Mouse (Mus musculus) liver, embryonic 14.5 days (tissue): ENCODE data around the gene Kcnk4. TPM values are rescaled to one million over a fixed set of nuclear protein-coding genes. Genes with fewer than 3 reads are reported as not detected.

Experiments
- ATAC-seq: fragments of 200-750 bp; cut with Nextera tagmentation; 2 replicates; pipeline ENCODE4 v1.8.0; 2017; ENCODE audit warnings: moderate number of reproducible peaks, mild to moderate bottlenecking, moderate library complexity; ENCODE audit not compliant: insufficient read depth
- DNase-seq, 3 experiments: peaks; one replicate each; pipeline ENCODE4 v3.0.0-alpha.2; 2012 to 2013; ENCODE audit warnings: low read depth in 3 of 3, low spot score in 3 of 3
- H3K27ac ChIP-seq: fragments of 300-500 bp; sonication (generic); 2 replicates; pipeline ENCODE4 v1.5.1; 2014; ENCODE audit warnings: moderate library complexity, mild to moderate bottlenecking, control low read depth, inconsistent platforms
- H3K27me3 ChIP-seq: fragments of 300-500 bp; sonication (generic); 2 replicates; pipeline ENCODE4 v1.6.1; 2014; ENCODE audit warnings: mild to moderate bottlenecking, low read length, moderate library complexity; ENCODE audit not compliant: control insufficient read depth, insufficient read depth
- H3K36me3 ChIP-seq: fragments of 300-500 bp; sonication (generic); replicated peaks from 2 replicates; pipeline ENCODE4 v1.6.1; 2014; ENCODE audit warnings: low read depth; ENCODE audit not compliant: control insufficient read depth, insufficient read depth
- H3K4me1 ChIP-seq, 2 experiments: fragments of 200-500 bp in 1 of 2; fragments of 300-500 bp in 1 of 2; sonication (generic) in 1 of 2; replicated peaks; 2 replicates each; pipeline ENCODE4 v1.6.1; 2012 to 2014; ENCODE audit warnings: antibody characterized with exemption in 1 of 2, inconsistent platforms in 1 of 2, low read length in 1 of 2; ENCODE audit not compliant: control insufficient read depth in 2 of 2, insufficient read depth in 2 of 2
- H3K4me2 ChIP-seq: fragments of 300-500 bp; sonication (generic); 2 replicates; pipeline ENCODE4 v1.6.1; 2014; ENCODE audit warnings: low read depth, mild to moderate bottlenecking, control low read depth, moderate library complexity
- H3K4me3 ChIP-seq, 2 experiments: fragments of 200-500 bp in 1 of 2; fragments of 300-500 bp in 1 of 2; sonication (generic) in 1 of 2; 2 replicates each; pipeline ENCODE4 v1.5.1; 2012 to 2014; ENCODE audit warnings: low read depth in 2 of 2, low read length in 2 of 2, mild to moderate bottlenecking in 2 of 2, control low read depth in 1 of 2, inconsistent platforms in 1 of 2, moderate library complexity in 1 of 2; ENCODE audit not compliant: insufficient read depth in 1 of 2
- H3K9ac ChIP-seq: fragments of 300-500 bp; sonication (generic); replicated peaks from 2 replicates; pipeline ENCODE4 v1.6.1; 2014; ENCODE audit warnings: mild to moderate bottlenecking, control low read depth, moderate library complexity
- H3K9me3 ChIP-seq: fragments of 300-500 bp; sonication (generic); 2 replicates; pipeline ENCODE4 v1.6.1; 2016; ENCODE audit warnings: low read length, mixed read lengths; ENCODE audit not compliant: control insufficient read depth
- CTCF ChIP-seq: IDR thresholded peaks from 2 replicates; pipeline ENCODE4 v1.5.1; 2016; ENCODE audit warnings: antibody characterized with exemption, low read depth, control low read depth
- EP300 ChIP-seq: IDR thresholded peaks from 2 replicates; pipeline ENCODE4 v1.6.1; 2016; ENCODE audit warnings: antibody characterized with exemption, low read depth
- WGBS: fragments of 180-500 bp; shearing (Covaris S2); extraction: QIAGEN DNeasy Blood & Tissue Kit; methylation state at CpG from one replicate; pipeline ENCODE4 v1.1.7; 2014; ENCODE audit not compliant: insufficient replicate concordance; 5-methylcytosine and 5-hydroxymethylcytosine counted together
- polyA plus RNA-seq, 2 experiments: library from polyadenylated mRNA; depleted of rRNA in 1 of 2; stranded (reverse) in 1 of 2; unstranded in 1 of 2; fragments of >200 nt; fragmentation: Nextera tagmentation in 1 of 2; extraction: Ambion mirVana in 1 of 2; gene quantifications; 2 replicates each; pipeline versions ENCODE4 v1.2.1 to v1.2.3; 2012 to 2014

The Kcnk4 gene
- polyA plus RNA-seq, 2 experiments, result 0.05 TPM; not detected in 1

DNA sequence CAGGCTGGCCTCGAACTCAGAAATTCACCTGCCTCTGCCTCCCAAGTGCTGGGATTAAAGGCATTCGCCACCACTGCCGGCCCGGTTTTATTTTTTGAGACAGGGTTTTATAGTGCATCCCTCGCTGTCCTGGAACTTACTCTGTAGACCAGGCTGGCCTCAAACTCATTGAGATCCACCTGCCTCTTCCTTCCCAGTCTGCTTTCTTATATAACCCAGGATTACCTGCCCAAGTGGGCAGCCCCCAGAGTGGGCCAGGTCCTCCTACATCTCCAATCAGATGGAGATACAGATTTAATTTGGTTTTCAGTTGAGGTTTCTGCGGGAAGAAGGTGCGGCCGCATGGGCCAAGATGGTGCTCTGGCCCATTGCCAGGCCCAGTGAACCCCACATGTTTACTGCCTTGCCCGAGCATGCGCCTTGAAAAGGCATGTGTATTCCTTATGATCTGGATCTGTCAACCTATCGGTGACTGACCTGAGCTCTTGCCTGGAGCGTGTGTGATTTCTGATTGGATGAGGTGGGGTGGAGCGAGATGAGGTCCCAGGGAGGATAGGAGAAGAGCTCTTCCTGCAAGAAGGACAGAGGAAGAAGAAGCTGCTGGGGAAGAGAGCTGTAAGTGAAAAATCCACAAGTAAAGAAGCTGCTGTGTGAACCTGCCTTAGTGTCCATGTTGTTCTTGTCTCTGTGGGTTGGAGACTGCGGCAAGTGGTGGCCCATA, 40.4 kb downstream of the Kcnk4 start:
- Histone ChIP-seq H3K4me2 (no peak overlapping the region), H3K4me1 (no peaks in the 10 kb centered on the region), H3K27ac (no peak overlapping the region), H3K9me3 (no peaks in the 10 kb centered on the region), H3K36me3 (no peaks in the 10 kb centered on the region), H3K4me3 (no peak overlapping the region), H3K9ac (no peak overlapping the region), H3K27me3 (no peaks in the 10 kb centered on the region)
- DNase-seq (no peak), ATAC-seq (no peak)
- no peak for TF ChIP-seq CTCF
- TF ChIP-seq EP300, result no peak
- 79% methylated on average over 14 of the region's 14 CpGs for WGBS

DNA sequence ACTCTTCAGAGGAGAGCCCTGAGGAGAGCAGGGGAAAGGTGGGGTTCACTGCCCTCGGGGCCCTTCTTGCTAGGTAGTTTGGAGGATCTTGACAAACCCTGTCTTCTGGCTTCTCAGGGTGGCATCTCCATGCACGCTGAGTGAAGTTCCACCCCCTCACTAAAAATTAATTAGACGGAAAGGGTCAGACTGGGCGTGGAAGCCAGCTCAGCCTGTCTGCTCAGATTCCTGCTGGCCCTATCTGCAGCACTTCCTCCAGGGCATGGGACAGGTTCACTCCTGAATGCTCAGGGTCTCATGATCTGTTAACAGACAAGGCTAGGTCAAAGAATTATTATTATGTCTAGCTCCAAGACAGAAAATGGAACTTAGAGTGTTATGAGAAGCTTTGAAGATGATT, 41.8 kb downstream of the Kcnk4 start:
- H3K4me2 ChIP-seq, result no peak overlapping the region

DNA sequence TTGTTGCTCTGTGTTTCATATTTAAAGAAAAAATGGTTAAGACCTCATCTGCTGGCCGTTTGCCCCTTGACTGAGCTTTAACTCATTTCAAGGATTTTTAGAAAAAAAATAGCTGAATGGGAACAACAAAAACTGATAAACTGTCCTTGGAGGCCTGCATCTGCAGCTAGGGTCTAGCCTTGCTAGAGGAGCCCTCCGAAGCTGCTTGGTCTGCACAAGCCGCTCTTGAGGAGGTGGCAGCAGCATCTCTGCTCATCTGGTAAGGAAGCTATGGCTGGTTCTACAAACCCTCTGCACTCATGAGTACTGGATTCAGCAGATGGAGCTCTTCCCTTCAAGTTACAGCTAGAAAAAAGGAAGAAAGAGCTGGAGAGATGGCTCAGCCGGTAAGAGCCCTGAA, 56.4 kb downstream of the Kcnk4 start:
- no peak overlapping the region for H3K4me3 ChIP-seq
- H3K9me3 ChIP-seq, result no peaks in the 10 kb centered on the region
- no peak overlapping the region for H3K27ac ChIP-seq
- no peak overlapping the region for H3K4me2 ChIP-seq
- no peaks in the 10 kb centered on the region for H3K27me3 ChIP-seq
- H3K36me3 ChIP-seq, result no peaks in the 10 kb centered on the region
- H3K4me1 ChIP-seq, result no peaks in the 10 kb centered on the region
- ATAC-seq (no peak), DNase-seq (no peak)
- no peak overlapping the region for H3K9ac ChIP-seq
- TF ChIP-seq EP300, result no peak
- TF ChIP-seq CTCF, result no peak
- 63% methylated on average over 4 of the region's 4 CpGs for WGBS

More for the DNA sequence above, 41.8 kb downstream of the Kcnk4 start:
- Histone ChIP-seq H3K27me3 (no peaks in the 10 kb centered on the region), H3K4me3 (no peak overlapping the region), H3K36me3 (no peaks in the 10 kb centered on the region), H3K9ac (no peak overlapping the region), H3K4me1 (no peaks in the 10 kb centered on the region), H3K27ac (no peak overlapping the region), H3K9me3 (no peaks in the 10 kb centered on the region)
- WGBS, result 43% methylated on average over 4 of the region's 4 CpGs
- no peak for TF ChIP-seq EP300
- TF ChIP-seq CTCF, result no peak
- DNase-seq (no peak), ATAC-seq (no peak)

DNA sequence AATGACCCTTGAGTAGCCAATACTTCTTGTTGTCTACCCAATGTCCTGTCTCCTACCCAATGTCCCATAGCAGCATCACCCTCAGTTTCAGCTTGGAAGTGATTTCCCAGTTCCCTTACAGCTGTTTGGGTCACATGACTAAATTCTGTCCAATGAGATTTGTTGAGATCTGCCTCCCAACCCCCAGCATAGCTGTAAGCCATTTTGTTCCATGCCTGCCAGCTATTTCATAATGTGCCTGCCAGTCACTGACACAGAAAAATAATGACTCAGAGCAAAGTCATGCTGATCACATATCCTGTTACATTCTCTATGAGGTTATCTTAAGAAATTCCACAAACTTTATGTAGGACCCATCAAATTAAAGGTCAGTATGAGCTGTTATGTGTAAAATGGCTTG, 57.5 kb downstream of the Kcnk4 start:
- ATAC-seq, result no peak
- H3K27me3 ChIP-seq, result no peaks in the 10 kb centered on the region
- TF ChIP-seq EP300 (no peak), CTCF (no peak)
- H3K36me3 ChIP-seq, result no peaks in the 10 kb centered on the region
- no peak overlapping the region for H3K4me2 ChIP-seq
- no peak overlapping the region for H3K4me3 ChIP-seq
- no peak for DNase-seq
- no peaks in the 10 kb centered on the region for H3K9me3 ChIP-seq
- H3K27ac ChIP-seq, result no peak overlapping the region
- H3K9ac ChIP-seq, result no peak overlapping the region
- 0 out of 4 replicates have a peak, but pooled peaks cover 0 to under 1% of the 10 kb centered on the region in 2 experiments for H3K4me1 ChIP-seq

DNA sequence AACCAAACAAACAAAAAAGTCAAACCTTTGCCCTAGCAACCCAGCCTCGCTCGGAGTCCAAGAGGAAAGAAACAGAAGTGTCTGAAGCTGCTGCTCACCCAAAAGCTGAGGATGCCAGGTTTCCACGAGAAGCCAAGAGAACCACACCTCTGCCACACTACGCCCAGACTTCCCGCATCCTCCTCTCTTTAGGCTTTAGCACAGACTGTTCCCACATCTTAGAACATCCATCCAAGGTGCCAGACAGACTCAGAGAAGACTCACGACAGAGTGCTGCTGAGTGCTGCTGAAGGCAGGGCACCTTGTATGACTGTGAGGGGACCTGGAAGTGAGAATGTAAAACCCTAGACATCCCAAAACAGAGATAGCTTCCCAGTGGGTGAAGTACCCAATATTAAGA, 58.5 kb downstream of the Kcnk4 start:
- no peaks in the 10 kb centered on the region for H3K9me3 ChIP-seq
- TF ChIP-seq CTCF (no peak), EP300 (no peak)
- no peaks in the 10 kb centered on the region for H3K27me3 ChIP-seq
- DNase-seq, result no peak
- H3K36me3 ChIP-seq, result no peaks in the 10 kb centered on the region
- no peak overlapping the region for H3K9ac ChIP-seq
- 70% methylated on average over 6 of the region's 6 CpGs for WGBS
- no peak overlapping the region for H3K4me2 ChIP-seq
- no peak overlapping the region for H3K4me3 ChIP-seq
- no peak for ATAC-seq
- H3K4me1 ChIP-seq, result peaks cover 2 to 8% of the 10 kb centered on the region in 2 experiments; a peak in 2 of 4 replicates
- H3K27ac ChIP-seq, result no peak overlapping the region
